Mouse (Mus musculus) regulatory T cell (primary cell): ENCODE results near the gene Rbbp4.

Source experiments
- in situ Hi-C: fragments of 300-600 bp; cut with MboI, MseI; formaldehyde crosslinking; loops from one replicate; pipeline ENCODE4 v1.15.1; 2025; ENCODE audit warnings: high pct_unique_total_duplicates

The Rbbp4 gene

DNA sequence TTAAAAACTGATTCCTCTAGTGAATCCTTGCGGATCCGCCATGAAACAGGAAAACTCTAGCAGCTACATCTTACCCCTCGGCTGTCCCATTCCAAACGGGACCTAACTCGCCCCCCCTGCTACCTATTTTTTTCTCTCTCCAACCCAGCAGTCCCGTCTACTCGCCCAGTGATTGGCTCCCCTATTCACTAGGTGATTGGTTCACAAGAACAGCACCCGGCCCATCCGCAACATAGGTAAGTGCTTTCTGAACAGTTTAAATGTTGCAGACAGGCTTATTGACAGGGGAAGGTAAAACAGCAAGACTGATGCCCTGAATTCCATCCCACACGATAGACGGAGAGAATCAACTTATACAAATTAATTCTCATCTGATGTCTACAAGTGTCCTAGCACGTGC lies 18.0 kb upstream of the Rbbp4 start:
- in situ Hi-C loops = loop anchor here (5.0 kb wide), 1 partner anchor 104 kb away; no protein-coding TSS in a partner anchor

DNA sequence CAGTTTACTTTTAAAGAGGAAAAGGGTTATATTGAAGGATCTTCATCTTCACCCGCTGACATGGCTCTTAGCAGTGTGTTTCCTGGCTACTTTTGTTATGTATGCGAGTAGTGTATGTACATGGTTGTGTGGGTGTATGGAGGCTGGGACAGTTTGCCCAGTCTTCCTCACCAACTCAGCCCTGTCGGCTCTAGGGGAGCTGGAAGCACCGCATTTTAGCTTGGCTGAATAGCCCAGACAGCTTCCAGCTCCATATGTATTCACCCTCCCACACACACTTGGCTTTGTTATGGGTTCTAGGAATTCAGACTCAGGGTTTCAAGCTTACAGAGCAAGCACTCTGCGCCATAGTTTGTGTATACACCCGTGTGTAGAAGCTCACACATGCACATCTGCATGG lies 15.9 kb upstream of the Rbbp4 start:
- in situ Hi-C loops = loop anchor here (5.0 kb wide), 1 partner anchor 106 kb away; no protein-coding TSS in a partner anchor

DNA sequence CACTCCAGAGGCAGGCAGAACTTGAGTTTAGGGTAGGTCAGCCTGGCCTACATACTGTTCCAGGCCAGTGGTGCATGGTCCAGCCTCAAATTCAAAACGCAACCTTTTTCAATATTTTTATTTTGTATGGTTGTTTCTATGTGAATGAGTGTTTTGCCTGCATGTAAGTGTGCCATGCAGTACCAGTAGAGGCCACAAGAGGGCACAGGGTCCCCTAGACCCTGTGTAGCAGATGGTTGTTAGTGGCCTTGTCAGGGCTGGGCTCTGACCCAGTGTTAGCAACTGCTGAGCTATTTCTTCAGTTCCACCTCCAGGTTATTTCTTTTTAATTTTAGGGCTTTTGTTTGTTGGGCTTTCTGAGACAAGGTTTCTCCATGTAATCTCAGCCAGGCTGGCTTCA lies 15.5 kb upstream of the Rbbp4 start:
- in situ Hi-C loops = loop anchor here (5.0 kb wide), 1 partner anchor 107 kb away; no protein-coding TSS in a partner anchor

DNA sequence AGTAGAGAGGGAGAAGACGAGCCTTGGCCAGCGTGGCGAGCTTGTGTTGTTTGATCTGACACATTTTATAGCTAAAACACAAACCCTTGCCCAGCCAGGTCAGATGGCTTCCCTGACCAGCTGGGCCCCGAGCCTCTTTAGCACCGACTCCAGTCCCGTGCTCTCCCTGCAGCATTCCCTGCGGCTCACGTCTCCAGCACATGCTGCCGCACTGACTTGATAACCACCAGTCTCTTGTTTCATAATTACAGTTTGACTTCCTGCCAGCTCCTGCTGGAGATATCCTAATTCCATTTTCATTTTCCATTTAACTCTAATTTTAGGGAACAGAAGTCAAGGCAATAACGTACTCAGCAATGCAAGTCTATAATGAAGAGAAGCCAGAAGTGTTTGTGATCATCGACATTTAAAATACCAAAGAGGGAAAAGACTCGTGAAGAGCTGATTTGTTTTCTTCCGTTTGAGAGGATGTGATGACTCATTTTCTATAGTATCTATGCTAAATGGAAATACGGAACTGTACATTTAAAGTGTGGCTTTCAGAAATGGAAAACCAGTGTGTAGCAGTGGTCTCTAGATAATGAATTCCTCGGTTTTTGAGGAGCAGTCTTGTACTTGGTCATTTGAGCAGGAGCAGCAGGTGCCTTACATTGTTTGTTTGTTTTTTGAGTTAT lies 11.4 kb upstream of the Rbbp4 start:
- in situ Hi-C loops = loop anchor here (10.0 kb wide), 1 partner anchor 268 kb away; the partner anchor contains the start of genes Dcdc2b and Iqcc

DNA sequence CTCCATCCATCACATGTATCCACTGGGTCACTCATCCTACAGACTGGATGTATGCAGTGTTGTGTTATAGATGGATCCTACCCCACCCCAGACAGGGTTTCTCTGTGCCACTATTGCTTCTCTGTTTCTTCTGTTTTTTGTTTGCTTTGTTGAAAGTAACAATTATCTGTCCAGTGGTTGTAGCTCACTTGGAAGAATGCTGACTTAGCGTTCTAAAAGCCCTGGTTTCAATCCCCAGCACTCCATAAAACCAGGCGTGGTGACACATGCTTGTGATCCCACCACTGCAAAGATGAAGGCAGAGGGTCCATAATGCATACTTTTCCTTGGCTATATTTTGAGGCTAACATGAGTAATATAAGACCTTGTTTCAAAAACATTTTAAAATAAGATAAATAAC lies 7.5 kb upstream of the Rbbp4 start:
- in situ Hi-C loops = loop anchor here (10.0 kb wide), 1 partner anchor 272 kb away; the partner anchor contains the start of genes Dcdc2b and Iqcc

DNA sequence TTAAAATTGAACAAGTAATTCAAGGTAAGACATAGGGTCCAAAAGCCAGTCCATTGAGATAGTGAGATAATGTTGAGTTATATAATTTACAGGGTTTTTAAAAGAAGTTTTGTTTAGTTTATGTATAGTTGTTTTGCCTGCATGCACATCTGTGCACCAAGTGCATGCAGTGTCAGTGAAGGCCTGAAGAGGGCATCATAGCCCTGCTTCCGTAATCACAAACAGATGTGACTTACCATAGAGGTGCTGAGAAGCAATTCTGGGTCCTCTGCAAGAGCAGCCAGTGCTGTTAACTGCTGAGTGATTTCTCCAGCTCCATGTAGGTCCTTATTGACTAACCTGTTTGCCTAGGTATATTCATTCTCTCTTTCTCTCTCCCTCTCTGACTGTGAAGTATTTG lies 6.7 kb upstream of the Rbbp4 start:
- in situ Hi-C loops = loop anchor here (10.0 kb wide), 1 partner anchor 273 kb away; the partner anchor contains the start of genes Dcdc2b and Iqcc

DNA sequence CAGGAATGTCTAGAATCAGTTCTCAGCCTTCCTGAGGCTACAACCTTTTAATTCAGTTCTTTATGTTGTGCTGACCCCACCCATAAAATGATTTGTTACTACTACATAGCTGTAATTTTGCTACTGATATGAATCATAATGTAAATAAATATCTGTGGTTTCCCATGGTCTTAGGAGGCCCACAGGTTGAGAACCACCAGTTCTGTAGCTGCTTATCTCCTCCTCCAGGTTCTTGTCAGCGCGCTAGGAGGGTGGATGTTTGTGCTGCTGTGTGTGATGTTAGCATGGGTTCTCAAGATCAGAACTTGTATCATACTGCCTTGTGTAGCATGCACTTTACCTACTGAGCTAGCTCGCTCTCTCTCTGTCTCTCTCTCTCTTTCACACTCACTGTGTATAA lies 4.6 kb upstream of the Rbbp4 start:
- in situ Hi-C loops = loop anchor here (10.0 kb wide), 1 partner anchor 275 kb away; the partner anchor contains the start of genes Dcdc2b and Iqcc

DNA sequence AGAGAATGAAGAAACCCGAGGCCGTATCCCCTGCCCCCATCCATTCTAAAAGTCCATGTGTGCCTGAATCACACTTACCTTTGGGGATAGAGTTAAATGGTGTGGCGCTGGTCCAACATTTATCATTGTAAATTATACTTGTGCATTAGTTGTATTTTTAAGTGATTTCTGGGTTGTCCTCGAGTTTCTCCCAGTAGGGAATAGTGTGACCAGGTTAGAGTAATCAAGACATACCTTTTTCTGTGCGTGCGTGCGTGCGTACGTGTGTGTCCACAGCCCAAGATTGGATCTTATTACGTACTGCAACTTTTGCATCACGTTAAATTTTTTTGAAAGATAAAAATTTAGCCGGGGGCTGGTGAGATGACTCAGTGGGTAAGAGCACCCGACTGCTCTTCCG lies 1.1 kb upstream of the Rbbp4 start:
- in situ Hi-C loops = no loop called here

DNA sequence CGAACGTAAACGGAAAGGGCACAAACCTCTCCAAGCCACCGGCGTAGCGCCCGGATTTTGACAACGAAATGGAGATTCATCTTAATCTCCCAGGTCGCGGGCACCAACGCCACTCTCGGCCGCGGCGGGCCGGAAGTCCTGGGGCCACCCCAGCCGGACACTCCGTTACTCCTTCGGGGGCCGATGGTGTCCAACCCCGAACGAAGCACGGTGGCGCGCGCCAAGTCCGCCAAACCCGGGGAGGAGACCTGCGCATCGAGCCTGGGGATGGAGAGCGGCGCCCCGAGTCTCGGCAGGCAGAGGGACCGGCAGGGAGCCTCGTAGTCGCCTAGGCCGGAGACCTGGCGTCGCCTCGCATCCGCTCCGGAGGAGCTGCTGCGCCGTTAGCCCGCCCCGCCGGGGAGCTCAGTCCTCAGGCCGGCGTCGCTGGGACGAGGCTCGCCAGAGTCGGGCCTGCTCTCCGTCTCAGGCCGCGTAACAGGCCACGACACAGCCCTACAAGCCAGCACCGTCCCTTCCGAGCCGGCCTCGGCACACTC lies 424 bp downstream of the Rbbp4 start:
- in situ Hi-C loops = no loop called here

DNA sequence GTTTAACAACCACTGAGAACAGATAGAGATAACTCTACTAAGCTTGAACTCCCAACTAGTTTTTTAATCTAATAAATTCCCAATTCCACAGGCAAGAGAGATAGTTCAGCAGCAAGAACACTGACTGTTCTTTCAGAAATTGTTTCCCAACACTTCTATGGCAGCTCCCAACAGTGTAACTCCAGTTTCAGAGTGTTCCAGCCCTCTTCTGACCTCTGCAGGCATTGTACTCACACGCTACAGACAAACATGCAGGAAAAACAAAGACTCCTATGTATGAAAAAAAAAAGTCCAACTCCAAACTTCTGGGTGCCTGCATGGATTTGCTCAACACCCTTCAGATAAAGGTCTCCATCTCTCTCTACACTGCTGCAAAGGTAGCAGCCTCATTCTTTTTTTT lies 2.3 kb downstream of the Rbbp4 start:
- in situ Hi-C loops = no loop called here

DNA sequence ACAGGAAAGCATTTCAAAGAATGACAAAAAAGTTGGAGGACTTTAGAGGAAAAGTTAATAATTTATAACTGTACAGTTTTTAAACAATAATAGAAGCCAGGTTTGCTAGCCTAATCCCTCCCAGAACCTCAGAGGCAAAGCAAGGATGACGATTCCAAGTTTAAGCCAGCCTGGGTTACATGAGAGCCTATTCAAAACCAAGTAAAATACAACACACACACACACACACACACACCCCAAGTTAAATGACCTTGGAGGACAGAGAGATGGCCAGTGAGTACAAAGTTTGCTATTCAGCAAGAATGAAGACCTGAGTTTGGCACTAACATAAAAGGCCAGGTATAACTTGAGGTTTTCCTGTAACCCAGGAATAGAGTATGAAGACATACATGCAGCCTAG lies 9.0 kb downstream of the Rbbp4 start:
- in situ Hi-C loops = no loop called here

DNA sequence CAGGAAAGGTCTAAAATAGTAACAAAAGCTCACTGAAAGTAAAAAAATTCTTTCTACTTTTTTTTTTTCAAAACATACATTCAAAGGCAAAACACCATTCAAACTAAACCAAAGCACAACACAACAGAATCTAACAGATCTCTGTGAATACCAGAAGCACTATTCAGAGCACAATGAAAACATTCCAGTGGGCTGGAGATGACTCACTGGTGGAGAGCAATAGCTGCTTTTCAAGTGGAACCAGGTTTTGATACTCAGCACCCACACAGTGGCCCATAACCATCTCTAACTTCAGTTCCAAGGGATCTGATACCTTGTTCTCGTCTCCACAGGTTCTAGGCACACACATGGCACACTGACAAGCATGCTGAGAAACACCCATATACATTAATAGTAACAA lies 10.4 kb downstream of the Rbbp4 start:
- in situ Hi-C loops = no loop called here

DNA sequence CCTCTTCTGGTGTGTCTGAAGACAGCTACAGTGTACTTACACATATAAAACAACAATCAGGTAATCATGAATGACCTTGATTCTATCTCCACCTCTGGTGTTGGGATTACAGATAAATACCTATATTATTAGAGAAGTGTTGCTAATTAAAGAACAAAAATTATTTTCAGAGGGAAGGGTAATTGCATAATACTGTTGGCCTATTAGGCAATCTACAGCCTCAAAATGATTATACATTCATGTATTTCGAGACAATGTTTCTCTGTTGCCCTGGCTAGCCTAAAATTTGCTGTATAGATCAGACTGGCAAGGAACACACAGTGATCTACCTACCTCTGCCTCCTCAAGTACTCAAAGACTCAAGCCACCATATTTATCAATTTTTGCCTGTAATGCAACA lies 11.7 kb downstream of the Rbbp4 start:
- in situ Hi-C loops = no loop called here

DNA sequence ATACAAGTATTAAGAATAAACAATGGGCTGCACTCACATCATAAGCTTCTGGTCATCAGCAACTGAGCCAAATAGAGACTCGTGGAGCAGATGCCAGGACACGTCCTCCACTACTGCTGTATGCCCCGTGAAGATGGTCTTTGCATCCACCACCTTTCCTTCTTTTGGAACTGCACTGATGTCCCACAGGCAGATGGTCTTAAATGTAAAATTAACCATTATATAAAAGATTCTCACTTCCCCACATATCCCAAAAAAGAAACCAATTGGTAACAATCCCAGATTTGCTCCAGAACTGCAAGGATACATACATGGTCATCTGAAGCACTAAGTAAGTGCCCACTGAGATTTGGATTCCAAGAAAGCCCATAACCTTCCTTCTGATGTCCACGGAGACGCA lies 13.1 kb downstream of the Rbbp4 start:
- in situ Hi-C loops = no loop called here

DNA sequence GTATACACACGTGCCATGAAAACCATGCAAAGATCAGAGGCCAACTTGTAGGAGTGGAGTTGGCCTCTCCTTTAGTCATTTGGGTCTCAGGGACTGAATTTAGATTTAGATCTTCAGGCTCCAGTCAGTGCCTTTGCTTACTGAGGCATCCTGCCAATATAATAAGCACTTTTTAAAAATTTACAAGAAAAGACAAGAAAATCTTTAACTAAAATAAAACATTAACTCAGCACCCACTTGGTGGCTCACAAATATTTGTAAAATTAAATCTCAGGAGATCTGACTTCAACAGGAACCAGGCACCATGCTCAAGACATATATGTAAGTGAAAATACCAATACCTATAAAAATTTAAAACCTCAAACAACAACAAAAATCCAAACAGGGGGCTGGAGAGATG lies 14.3 kb downstream of the Rbbp4 start:
- in situ Hi-C loops = no loop called here

DNA sequence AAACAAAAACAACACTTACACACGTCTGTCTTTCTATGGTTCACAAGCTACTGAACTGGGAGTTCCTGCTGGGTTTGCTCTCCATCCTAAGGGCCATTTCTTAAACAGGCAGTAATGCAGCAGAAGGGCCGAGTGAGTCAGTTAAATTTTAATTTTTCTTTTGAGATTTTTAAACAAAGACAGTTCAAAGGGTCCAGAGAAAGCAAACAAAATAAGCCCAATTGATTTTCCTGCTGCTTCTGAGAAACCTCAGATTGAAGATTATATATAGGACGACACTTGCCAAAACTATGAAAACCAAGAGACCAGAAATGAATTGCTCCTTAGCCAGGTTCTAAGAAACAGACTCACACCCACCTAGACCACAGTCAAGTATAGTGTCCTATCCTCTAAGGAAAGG lies 21.3 kb downstream of the Rbbp4 start:
- in situ Hi-C loops = no loop called here

DNA sequence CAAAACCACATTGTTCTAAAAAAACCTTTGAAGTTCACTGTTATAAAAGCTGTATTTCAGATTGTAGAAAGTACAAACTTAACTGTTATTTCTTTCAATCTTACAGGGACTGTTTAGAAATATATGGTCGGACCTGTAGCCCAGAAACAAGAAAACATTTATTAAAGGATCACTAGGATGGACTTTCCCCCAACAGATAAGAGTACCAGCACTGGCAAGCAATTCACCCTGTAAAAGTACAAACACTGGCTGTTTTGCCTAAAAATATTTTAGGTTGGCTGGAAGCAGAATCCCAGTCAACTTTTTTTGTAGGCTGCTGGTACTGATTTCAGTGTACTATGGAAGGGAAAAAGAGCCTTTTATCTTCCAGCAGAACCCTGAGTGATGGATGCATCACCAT lies 27.2 kb downstream of the Rbbp4 start:
- in situ Hi-C loops = no loop called here

DNA sequence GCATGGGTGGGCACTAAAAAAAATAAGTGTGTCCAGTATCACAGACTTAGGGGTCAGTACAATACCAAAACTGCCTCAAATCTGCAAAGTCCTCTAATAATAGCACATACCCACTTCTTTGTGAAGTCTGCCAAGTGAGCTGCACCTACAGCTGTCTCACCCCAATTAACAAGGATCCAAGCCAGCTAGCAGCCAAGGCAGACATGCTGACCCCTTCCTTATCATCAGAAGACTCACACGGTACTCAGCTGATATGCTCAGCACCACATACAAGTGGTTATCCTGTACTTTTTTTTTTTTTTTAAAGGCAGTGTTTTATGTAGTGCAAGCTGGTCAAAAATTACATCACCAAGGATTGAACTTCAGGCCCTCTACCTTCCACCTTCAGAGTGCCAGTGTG lies 30.9 kb downstream of the Rbbp4 start:
- in situ Hi-C loops = no loop called here

DNA sequence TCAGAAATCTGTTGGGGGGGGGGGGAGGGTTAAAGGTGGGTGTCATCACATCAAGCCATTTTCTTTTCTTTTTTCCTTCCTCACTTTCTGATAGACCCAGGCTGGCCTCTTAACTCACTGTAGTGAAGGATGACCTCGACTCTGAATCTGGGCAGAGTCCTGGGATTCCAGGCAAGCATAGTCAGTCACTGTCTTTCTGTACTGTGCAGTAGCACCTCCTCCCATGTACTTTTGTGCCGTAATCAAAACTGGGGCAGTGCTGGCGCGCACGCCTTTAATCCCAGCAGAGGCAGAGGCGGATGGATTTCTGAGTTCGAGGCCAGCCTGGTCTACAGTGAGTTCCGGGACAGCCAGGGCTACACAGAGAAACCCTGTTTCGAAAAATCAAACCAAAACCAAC lies 31.4 kb downstream of the Rbbp4 start:
- in situ Hi-C loops = no loop called here

DNA sequence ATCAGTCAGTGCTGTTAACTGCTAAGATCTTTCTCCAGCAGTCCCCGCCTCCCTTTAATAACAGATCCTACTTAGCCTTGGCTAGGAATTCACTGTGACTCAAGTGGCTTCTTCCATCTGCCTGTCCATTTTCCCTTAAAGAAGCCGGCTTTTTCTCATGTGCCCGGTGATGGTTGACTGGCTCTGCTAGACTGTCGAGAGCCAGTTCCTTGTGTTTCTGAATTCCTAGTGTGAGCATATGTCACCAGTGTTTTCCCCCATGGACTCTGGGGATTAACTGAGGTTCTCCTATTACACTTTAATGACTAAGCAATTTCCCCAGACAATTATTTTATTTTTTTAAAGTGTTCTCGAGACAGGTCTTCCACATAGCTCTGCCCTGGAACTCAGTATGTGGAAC lies 31.8 kb downstream of the Rbbp4 start:
- in situ Hi-C loops = no loop called here

DNA sequence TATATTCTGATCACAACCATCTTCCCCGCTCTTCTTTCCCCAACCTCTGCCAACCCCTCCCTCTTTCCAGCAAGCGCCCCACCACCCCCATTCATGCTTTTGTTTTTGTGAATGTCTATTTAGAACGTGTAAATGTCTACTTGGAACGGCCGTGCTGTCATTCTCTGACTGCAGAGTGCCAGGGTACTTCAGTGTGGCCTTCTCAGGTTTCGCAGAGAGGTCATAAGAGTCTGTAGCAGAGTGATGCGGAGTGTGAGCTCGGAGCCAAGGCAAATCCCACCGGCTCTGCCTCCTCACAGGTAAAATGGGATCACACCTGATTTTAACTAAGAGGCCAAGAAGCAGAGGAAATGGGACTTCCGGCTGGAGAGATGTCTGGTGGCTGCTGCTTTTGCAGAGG lies 36.0 kb downstream of the Rbbp4 start:
- in situ Hi-C loops = no loop called here

DNA sequence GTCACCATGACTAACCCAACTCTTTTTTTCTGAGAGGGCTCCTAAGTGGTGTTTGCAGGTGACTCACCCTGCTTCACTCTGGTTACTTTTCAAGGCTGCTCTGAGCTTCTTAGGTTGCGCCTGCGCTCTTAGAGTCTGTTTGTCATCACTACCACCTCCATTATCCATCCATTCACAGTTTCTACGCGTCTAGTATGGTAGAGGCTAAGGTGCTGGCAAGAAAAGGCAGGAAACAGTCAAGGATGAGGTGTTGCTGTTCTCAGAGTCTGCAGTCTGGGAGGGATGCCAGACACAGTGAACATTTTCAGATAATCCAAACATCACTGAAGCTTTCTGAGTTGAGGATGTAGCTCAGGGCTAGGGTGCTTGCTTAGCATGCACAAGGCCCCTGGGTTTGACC lies 37.4 kb downstream of the Rbbp4 start:
- in situ Hi-C loops = no loop called here

DNA sequence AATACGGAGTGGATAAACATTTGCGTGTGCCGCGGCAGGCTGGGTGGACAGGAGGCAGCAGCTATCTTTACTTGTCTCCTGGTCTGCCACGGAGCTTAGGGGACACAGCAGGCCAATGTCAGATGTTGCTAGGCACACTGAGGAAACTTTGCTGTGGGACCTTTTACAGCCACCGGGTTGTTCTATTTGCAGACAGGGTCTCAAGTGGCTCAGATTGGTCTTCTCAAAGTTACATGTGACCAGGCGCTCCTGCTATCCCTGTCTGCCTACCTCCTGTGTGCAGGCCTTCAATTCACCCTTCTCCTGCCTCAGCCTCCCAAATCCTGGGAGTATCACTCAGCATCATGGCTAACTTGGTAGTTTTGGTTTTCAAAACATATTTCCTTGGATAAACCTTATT lies 39.1 kb downstream of the Rbbp4 start:
- in situ Hi-C loops = no loop called here

DNA sequence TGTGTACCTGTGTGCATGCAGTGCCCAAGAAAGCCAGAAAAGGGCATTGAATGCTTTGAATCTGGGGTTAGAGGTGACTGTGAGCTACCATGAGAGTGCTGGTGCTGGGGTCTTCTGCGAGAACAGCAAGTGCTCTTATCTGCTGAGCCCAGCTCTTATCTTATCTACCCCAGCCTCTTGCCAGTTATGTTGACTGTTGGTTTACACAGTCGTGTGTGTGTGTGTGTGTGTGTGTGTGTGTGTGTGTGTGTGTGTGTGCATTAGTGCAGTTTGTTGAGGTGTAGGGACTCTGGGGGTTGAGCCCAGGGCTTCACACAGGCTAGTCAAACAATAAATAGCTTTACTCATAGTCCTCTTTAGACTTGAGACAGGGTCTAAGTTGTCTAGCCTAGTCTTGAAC lies 40.0 kb downstream of the Rbbp4 start:
- in situ Hi-C loops = no loop called here
